Mouse (Mus musculus) cerebellum, adult 9-11 months (tissue): Measurements from ENCODE around the gene Ccdc134.
A peak's percentile ranks its signal among the peaks of the same experiment; 100 is the strongest.

Experiments
- DNase-seq: peaks from one replicate; pipeline ENCODE4 v3.0.0; 2022

The Ccdc134 gene

DNA sequence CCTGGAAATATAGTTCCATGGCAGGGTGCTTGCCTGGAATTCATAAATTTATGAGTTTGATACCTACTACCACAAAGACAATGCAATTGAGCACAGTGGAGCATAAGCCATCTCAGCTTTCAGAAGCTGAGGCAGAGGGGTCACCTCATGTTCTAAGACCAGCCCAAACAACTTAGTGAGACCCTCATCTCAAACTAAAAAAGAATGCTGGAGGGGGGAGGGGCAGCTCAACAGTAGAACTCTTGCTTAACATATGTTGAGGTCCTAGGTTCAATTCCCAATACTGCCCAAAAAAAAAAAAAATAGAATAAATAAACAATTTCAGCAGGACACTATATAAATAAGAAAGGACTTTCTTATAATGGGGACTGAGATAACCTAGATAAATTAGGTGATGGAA is 22.3 kb downstream of the Ccdc134 start:
- no peak for DNase-seq

DNA sequence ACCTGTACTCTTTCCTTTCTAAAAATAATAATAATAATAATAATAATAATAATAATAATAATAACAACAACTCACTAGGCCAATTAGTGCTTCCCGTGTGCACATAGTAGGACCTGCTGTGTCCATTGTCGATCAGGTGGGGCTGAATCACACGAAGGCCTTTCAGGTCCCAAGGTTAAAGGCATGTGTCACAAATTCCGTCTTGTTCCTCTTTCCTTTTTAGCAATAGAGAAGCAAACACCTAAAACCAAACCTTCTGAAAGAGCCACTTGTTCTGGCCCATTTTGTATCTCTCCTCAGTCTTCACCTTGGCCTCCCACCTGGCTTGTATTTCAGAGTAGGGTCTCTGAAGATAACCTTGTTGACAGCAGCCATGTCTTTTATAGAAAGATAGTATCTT is 23.5 kb downstream of the Ccdc134 start:
- DNase-seq, result no peak

DNA sequence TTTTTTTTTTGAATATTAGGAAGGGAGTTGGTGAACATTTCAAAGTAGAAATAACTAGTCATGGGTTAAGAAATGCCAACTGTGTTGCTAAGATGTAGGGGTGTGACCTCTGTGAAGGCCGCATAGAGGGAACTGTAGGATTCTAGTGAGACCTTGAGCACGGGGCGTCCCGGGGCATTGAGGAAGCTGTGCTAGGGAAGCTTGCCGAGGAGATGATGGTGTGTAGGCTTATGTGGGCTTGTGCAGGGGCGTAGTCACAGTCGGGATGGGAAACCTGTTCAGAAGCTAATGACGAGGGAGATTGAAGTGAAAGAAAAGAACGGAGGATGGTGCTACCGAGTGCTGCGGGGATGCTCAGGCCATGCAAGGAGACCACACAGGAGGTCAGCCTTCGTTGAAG is 24.3 kb downstream of the Ccdc134 start:
- no peak for DNase-seq

- DNase-seq, result no peak
These were observed 24.7 kb downstream of the Ccdc134 start for GRCm38 (mm10) chr15:82152435-82152834.

DNA sequence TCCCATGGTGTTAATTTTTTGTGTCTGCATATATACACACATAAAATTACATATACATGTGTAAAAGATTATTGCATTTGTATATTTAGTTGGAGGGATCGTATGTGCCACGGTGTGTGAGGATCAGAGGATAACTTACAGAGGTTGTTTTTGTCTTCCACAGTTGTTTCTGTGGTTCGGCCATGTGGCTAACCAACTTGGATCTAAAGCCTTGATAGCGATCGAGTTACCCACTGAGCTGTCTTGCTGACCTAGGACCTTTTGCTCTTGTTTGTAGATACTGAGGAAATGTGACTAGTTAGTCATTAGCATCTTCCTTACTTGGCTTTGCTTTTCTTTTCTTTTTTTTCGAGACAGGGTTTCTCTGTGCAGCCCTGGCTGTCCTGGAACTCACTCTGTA is 28.6 kb downstream of the Ccdc134 start:
- no peak for DNase-seq

DNA sequence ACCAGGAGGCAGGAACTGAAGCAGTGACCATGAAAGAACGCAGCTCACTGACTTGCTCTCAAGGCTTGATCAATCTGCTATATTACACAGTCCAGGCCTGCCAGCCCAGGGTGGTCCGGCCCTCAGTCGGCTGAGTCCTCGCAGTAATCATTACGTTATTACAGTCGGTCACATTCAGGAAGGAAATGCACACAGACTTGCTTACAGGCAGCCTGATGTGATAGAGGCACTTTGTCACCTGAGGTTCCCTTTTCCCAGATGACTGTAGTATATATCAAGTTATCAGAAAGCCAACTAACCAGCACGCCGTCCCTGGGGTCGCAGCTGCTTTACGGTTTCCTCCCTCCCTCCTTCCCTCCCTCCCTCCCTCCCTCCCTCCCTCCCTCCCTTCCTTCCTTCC is 29.2 kb downstream of the Ccdc134 start:
- DNase-seq, result no peak

- DNase-seq, result no peak
These were observed 30.7 kb downstream of the Ccdc134 start for GRCm38 (mm10) chr15:82158243-82159035.

- no peak for DNase-seq
These were observed 31.7 kb downstream of the Ccdc134 start for GRCm38 (mm10) chr15:82159471-82159870.

DNA sequence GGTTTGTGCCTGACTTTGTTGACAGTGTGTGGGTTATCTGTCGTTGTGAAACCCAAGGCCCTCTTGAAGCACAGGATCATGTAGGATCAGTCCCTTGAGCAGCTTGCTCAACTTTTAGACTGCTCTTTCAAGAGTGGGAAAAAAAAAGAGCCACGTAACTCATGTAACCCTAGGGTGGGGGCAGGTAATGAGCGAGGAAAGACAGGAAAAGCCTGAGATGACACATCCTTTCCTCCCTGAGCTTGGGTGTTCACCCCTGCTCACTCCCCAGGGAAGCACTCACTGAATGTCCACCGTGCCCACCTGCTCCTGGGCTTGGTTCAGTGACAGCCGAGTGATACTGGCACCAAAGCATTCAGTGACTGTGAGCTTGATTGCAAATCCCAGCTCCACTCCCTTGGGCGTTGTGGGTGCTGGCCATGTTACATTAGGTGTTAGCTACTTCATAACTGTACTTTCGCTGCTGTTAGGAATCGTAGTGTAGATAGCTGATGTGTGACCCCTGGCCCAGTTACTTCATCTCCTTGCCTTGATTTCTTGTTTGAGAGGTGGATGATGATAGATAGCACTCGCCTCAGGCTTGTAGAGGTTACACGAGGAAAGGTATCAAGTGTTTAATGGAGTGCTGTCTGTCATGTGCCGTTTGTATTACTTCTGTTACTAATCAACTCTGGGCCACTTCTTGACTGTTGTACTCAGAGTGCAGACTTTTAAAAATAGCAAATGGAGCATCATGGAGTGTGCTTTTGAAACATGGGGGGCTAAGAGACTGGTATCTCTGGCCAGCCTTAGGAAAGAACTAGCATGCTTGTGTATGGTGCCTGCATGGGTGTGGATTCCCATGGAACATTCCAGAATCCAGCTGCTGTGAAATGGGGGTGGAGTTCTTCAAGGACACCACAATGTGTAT is 33.3 kb downstream of the Ccdc134 start:
- DNase-seq, result no peak

GRCm38 (mm10) chr15:82161965-82162600 is 34.4 kb downstream of the Ccdc134 start:
- DNase-seq, result no peak

- DNase-seq, result no peak
These were observed 35.8 kb downstream of the Ccdc134 start for GRCm38 (mm10) chr15:82163356-82164060.

- DNase-seq, result no peak
These were observed 36.3 kb downstream of the Ccdc134 start for GRCm38 (mm10) chr15:82164061-82164399.

DNA sequence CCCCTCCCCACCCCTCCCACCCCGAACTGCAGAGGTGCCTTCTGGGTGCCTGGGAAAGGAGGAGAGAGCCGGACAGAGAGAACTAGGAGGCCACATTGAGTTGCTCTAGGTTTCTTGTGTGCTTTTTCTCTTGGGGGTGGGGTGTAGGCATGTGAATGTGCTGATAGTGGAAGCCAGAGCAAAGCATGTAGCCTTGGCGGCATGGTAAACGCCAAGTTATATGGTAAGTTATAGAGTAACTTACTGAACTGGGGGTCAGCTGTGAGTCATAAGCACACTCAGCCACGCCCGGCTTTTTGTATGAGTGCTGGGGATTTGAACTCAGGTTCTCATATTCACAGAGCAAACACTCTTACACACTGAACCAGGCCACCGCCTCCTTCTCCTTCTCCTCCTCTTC is 36.8 kb downstream of the Ccdc134 start:
- DNase-seq, result no peak

GRCm38 (mm10) chr15:82165332-82166239 is 37.9 kb downstream of the Ccdc134 start:
- DNase-seq, result peak; percentile 79

GRCm38 (mm10) chr15:82166240-82167100 is 38.7 kb downstream of the Ccdc134 start:
- no peak for DNase-seq

DNA sequence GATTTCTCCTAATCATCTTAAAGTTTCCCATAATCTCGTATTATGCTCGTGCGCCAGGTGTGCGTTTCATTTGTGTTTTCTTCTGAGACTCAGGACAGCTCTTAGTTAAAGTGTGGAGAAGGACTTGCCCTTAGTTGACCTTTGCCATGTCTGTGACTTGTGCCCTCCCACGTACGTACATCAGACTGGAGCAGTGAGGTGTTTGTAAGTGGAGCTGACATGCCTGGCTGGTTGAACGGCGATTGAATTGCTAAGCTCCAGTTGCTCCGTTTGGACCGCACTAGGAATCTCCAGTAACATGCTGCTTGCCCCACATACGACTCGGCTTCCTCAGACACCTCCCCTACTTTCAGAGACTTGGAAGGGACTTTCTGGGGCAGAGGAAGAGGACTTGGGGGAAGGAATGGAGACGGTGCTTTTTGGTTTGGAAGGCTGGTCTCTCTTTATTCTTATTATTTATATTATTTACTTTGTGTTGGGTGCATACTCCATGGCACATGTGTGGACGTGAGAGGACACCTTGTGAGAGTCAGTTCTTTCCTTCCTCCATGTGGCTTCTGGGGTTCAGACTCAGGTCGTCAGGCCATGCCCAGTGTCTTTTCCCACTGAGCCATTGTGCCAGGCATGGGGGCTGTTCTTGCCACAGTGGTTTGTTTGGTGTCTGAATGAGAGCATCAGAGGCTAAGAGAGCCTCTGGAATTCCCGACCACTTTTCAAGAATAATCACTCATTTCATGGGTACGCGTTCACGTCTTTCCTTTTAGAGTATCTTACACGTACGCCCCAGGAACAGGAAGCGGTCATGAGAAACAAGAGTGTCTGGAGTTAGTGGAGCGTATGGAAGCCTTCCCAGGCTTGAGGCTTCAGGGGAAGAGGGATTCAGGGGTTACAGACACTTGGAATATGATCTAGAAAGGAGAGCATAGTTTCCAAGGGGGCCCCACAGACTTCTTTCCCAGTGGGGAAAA is 39.8 kb downstream of the Ccdc134 start:
- no peak for DNase-seq

DNA sequence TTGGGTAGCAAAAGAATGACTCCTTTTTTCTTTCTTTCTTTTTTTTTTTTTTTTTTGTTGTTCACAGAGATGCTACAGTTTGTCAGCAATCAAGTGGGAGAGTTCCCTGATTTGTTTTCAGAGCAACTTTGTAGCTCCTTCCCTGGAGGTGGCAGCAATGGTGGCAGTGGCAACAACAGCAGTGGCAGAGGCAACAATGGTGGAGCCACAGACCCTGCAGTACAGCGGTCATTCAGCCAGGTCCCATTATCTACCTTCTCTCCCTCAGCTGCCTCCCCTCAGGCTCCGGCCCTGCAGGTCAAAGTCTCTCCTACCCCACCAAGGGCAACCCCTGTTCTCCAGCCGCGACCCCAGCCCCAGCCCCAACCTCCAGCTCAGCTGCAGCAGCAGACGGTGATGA is 41.9 kb downstream of the Ccdc134 start:
- no peak for DNase-seq

DNA sequence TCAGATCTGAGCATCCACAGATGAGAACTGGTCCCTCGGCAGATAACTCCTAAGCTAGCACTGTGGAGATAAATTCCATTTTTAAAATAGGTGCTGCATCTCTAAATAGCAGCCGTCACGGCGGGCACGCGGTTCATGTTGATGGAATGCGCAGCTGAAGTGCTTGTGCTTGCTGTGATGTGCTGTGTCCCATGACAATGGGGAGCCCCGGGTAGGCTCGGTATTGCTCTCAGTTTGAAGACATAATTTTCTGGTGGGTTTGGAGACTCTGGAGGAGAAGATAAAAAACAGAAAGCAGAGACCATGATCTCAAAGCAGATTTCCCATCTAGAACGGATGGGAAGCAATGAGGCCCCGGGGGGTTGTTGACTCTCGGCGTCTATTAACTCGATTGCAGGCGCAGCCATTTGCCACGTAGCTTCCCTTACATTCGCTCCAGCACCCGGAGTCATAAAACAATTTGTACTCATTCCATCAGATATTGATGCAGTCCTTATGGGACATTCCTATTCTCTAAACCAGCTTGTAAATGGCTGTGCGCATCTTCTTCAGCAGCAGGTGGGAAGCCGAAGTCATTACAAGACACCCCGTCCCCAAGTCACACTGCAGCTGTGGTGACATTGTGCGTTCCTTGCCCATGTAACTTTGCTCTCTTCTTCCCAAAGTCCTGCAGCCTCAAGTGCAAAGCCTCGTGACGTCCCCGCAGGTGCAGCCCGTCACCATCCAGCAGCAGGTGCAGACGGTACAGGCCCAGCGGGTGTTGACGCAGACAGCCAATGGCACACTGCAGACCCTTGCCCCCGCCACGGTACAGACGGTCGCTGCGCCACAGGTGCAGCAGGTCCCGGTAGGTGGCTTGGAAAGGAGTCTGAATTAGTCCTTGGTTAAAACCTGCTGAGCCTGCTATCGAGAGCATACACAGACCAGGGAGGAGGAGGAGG is 43.0 kb downstream of the Ccdc134 start:
- peak; percentile 76 for DNase-seq
